Mouse (Mus musculus) T-helper 2 cell (primary cell): ENCODE data around the gene Gm8279.
"Not testable (repeated sequence)": the region's sequence is repeated elsewhere in the genome, so short reads cannot be mapped to it uniquely, and the experiment has no call there.

Source experiments
- in situ Hi-C: fragments of 300-600 bp; cut with MboI, MseI; formaldehyde crosslinking; loops from one replicate; pipeline ENCODE4 v1.15.1; 2025; ENCODE audit warnings: high pct_unique_total_duplicates

Gene Gm8279

DNA sequence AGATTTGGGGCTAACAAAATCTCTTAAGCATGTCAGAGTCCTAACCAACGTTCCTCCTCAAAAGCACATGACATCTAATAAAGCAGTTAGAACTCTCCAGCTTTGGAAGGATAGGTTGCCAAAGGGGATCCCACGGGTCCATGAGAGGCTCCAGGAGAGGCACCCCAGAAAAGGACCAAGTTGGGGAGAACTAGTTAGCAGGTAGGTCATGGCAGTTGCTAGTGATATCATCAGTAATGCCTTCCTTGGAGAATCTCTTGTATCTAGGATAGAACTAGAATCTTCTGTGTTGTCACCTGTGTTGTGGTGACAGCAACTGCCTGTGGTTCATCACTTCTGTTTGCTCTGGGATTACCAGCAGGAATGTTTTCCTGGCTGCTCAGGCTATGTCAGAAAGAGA is at the start of gene Gm8279:
Gene Gm8279 (plus strand): TSS at position 301 of the 400 bp plus-strand sequence.
- in situ Hi-C loops, result not testable (repeated sequence)

- in situ Hi-C loops, result not testable (repeated sequence)
Observed at GRCm38 (mm10) chr14:5164235-5164634, 32.9 kb downstream of the Gm8279 start, which contains the start of gene Gm3317. Gene Gm3317 (plus strand): TSS chr14:5164535.

- in situ Hi-C loops, result not testable (repeated sequence)
Observed at GRCm38 (mm10) chr14:5185493-5185892, 54.2 kb downstream of the Gm8279 start, which contains the start of gene Gm8271. Gene Gm8271 (plus strand): TSS chr14:5185793.
